Mouse (Mus musculus) forebrain, embryonic 15.5 days (tissue): ENCODE results near the gene Pawr. TPM values are rescaled to one million over a fixed set of nuclear protein-coding genes. Genes with fewer than 3 reads are reported as not detected.

ENCODE experiments used
- ATAC-seq: fragments of 200-750 bp; cut with Nextera tagmentation; replicated peaks from 2 replicates; pipeline ENCODE4 v1.8.0; 2017; ENCODE audit warnings: mild to moderate bottlenecking, moderate TSS enrichment, moderate library complexity
- H3K27ac ChIP-seq: fragments of 300-500 bp; sonication (generic); replicated peaks from 2 replicates; pipeline ENCODE4 v1.5.1; 2015; ENCODE audit warnings: mild to moderate bottlenecking, inconsistent platforms
- H3K27me3 ChIP-seq: fragments of 300-500 bp; sonication (generic); 2 replicates; pipeline ENCODE4 v1.6.1; 2015; ENCODE audit warnings: inconsistent platforms
- H3K36me3 ChIP-seq: fragments of 300-500 bp; sonication (generic); 2 replicates; pipeline ENCODE4 v1.6.1; 2015; ENCODE audit warnings: mild to moderate bottlenecking, inconsistent platforms
- H3K4me1 ChIP-seq: fragments of 300-500 bp; sonication (generic); 2 replicates; pipeline ENCODE4 v1.6.1; 2015; ENCODE audit warnings: inconsistent platforms
- H3K4me2 ChIP-seq: fragments of 300-500 bp; sonication (generic); replicated peaks from 2 replicates; pipeline ENCODE4 v1.6.1; 2015; ENCODE audit warnings: mild to moderate bottlenecking, inconsistent platforms
- H3K4me3 ChIP-seq: fragments of 300-500 bp; sonication (generic); 2 replicates; pipeline ENCODE4 v1.5.1; 2015; ENCODE audit warnings: mild to moderate bottlenecking, inconsistent platforms
- H3K9ac ChIP-seq: fragments of 300-500 bp; sonication (generic); replicated peaks from 2 replicates; pipeline ENCODE4 v1.6.1; 2015; ENCODE audit warnings: mild to moderate bottlenecking, inconsistent platforms
- H3K9me3 ChIP-seq: fragments of 300-500 bp; sonication (generic); 2 replicates; pipeline ENCODE4 v1.6.1; 2016; ENCODE audit warnings: inconsistent platforms
- WGBS: fragments of 180-500 bp; shearing (Covaris S2); methylation state at CpG from one replicate; pipeline ENCODE4 v1.1.7; 2015; ENCODE audit warnings: mixed read lengths; 5-methylcytosine and 5-hydroxymethylcytosine counted together
- polyA plus RNA-seq: library from polyadenylated mRNA; unstranded; fragments of >200 nt; fragmentation: Nextera tagmentation; extraction: Ambion mirVana; gene quantifications from 2 replicates; pipeline ENCODE4 v1.2.1, GENCODE M21; 2015

Pawr gene
- polyA plus RNA-seq, 1 experiment from 2014 or later: 2.8 TPM

GRCm38 (mm10) chr10:108404087-108404486, 72.2 kb downstream of the Pawr start:
- ATAC-seq: no peak
- Histone ChIP-seq H3K27me3 (no peaks in the 10 kb centered on the region), H3K36me3 (no peaks in the 10 kb centered on the region), H3K27ac (no peak overlapping the region), H3K9ac (no peak overlapping the region), H3K9me3 (no peaks in the 10 kb centered on the region), H3K4me2 (no peak overlapping the region), H3K4me1 (no peaks in the 10 kb centered on the region), H3K4me3 (no peak overlapping the region)
- 90% methylated on average over 9 of the region's 9 CpGs for whole genome bisulfite sequencing

GRCm38 (mm10) chr10:108405076-108405475, 73.2 kb downstream of the Pawr start:
- Histone ChIP-seq H3K4me3 (no peak overlapping the region), H3K9me3 (no peaks in the 10 kb centered on the region), H3K4me1 (no peaks in the 10 kb centered on the region), H3K27ac (no peak overlapping the region), H3K4me2 (no peak overlapping the region), H3K9ac (no peak overlapping the region), H3K27me3 (no peaks in the 10 kb centered on the region), H3K36me3 (no peaks in the 10 kb centered on the region)
- WGBS: 85% methylated on average over 8 of the region's 8 CpGs
- ATAC-seq: no peak

- Histone ChIP-seq H3K27ac (no peak overlapping the region), H3K4me2 (no peak overlapping the region), H3K9me3 (no peaks in the 10 kb centered on the region), H3K27me3 (no peaks in the 10 kb centered on the region), H3K36me3 (no peaks in the 10 kb centered on the region), H3K4me1 (no peaks in the 10 kb centered on the region), H3K9ac (no peak overlapping the region), H3K4me3 (no peak overlapping the region)
- WGBS: 90% methylated on average over 7 of the region's 7 CpGs
- no peak for ATAC-seq
These were observed 74.0 kb downstream of the Pawr start for GRCm38 (mm10) chr10:108405931-108406330.

GRCm38 (mm10) chr10:108406798-108407754, 75.2 kb downstream of the Pawr start:
- no peaks in the 10 kb centered on the region for H3K36me3 ChIP-seq
- no peak overlapping the region for H3K9ac ChIP-seq
- no peak overlapping the region for H3K4me2 ChIP-seq
- ATAC-seq: no peak
- no peaks in the 10 kb centered on the region for H3K27me3 ChIP-seq
- WGBS: 88% methylated on average over 12 of the region's 12 CpGs
- H3K4me3 ChIP-seq: no peak overlapping the region
- H3K27ac ChIP-seq: no peak overlapping the region
- no peaks in the 10 kb centered on the region for H3K9me3 ChIP-seq
- no peaks in the 10 kb centered on the region for H3K4me1 ChIP-seq

- Histone ChIP-seq H3K4me1 (no peaks in the 10 kb centered on the region), H3K4me2 (no peak overlapping the region), H3K4me3 (no peak overlapping the region), H3K27ac (no peak overlapping the region), H3K27me3 (no peaks in the 10 kb centered on the region), H3K36me3 (no peaks in the 10 kb centered on the region), H3K9me3 (no peaks in the 10 kb centered on the region), H3K9ac (no peak overlapping the region)
- WGBS: 50% methylated on average over 5 of the region's 5 CpGs
- ATAC-seq: no peak
These were observed 76.1 kb downstream of the Pawr start for GRCm38 (mm10) chr10:108408025-108408424.

- WGBS: 84% methylated on average over 6 of the region's 6 CpGs
- Histone ChIP-seq H3K36me3 (no peaks in the 10 kb centered on the region), H3K27me3 (no peaks in the 10 kb centered on the region), H3K4me2 (no peak overlapping the region), H3K4me3 (no peak overlapping the region), H3K4me1 (no peaks in the 10 kb centered on the region), H3K27ac (no peak overlapping the region), H3K9ac (no peak overlapping the region), H3K9me3 (no peaks in the 10 kb centered on the region)
- no peak for ATAC-seq
These were observed 76.5 kb downstream of the Pawr start for GRCm38 (mm10) chr10:108408437-108408836.

GRCm38 (mm10) chr10:108408986-108409385, 77.1 kb downstream of the Pawr start:
- no peak for ATAC-seq
- H3K4me3 ChIP-seq: no peak overlapping the region
- H3K9me3 ChIP-seq: no peaks in the 10 kb centered on the region
- no peaks in the 10 kb centered on the region for H3K4me1 ChIP-seq
- H3K36me3 ChIP-seq: no peaks in the 10 kb centered on the region
- no peak overlapping the region for H3K4me2 ChIP-seq
- H3K27me3 ChIP-seq: no peaks in the 10 kb centered on the region
- no peak overlapping the region for H3K27ac ChIP-seq
- H3K9ac ChIP-seq: no peak overlapping the region
- WGBS: 85% methylated on average over 6 of the region's 6 CpGs

GRCm38 (mm10) chr10:108409529-108409928, 77.6 kb downstream of the Pawr start:
- Histone ChIP-seq H3K9ac (no peak overlapping the region), H3K36me3 (no peaks in the 10 kb centered on the region), H3K9me3 (no peaks in the 10 kb centered on the region), H3K4me3 (no peak overlapping the region), H3K4me2 (no peak overlapping the region), H3K27ac (no peak overlapping the region), H3K27me3 (no peaks in the 10 kb centered on the region), H3K4me1 (no peaks in the 10 kb centered on the region)
- WGBS: 85% methylated on average over 6 of the region's 6 CpGs
- no peak for ATAC-seq

- no peaks in the 10 kb centered on the region for H3K27me3 ChIP-seq
- no peak overlapping the region for H3K9ac ChIP-seq
- no peak overlapping the region for H3K27ac ChIP-seq
- no peak overlapping the region for H3K4me2 ChIP-seq
- H3K4me1 ChIP-seq: no peaks in the 10 kb centered on the region
- no peak for ATAC-seq
- H3K9me3 ChIP-seq: no peaks in the 10 kb centered on the region
- H3K4me3 ChIP-seq: no peak overlapping the region
- no peaks in the 10 kb centered on the region for H3K36me3 ChIP-seq
- 93% methylated on average over 14 of the region's 14 CpGs for WGBS
These were observed 83.2 kb downstream of the Pawr start for GRCm38 (mm10) chr10:108414936-108415635.

GRCm38 (mm10) chr10:108417448-108417847, 85.5 kb downstream of the Pawr start:
- H3K4me1 ChIP-seq: no peaks in the 10 kb centered on the region
- no peak for ATAC-seq
- no peak overlapping the region for H3K4me3 ChIP-seq
- no peak overlapping the region for H3K4me2 ChIP-seq
- H3K9me3 ChIP-seq: no peaks in the 10 kb centered on the region
- H3K9ac ChIP-seq: no peak overlapping the region
- no peak overlapping the region for H3K27ac ChIP-seq
- 87% methylated on average over 5 of the region's 5 CpGs for WGBS
- H3K36me3 ChIP-seq: no peaks in the 10 kb centered on the region
- no peaks in the 10 kb centered on the region for H3K27me3 ChIP-seq

- Histone ChIP-seq H3K36me3 (no peaks in the 10 kb centered on the region), H3K9ac (no peak overlapping the region), H3K27me3 (no peaks in the 10 kb centered on the region), H3K4me1 (peaks cover 9% of the 10 kb centered on the region; the same call in 1 of the 2 replicates), H3K4me3 (no peak overlapping the region), H3K9me3 (no peaks in the 10 kb centered on the region), H3K4me2 (no peak overlapping the region), H3K27ac (no peak overlapping the region)
- WGBS: 91% methylated on average over 10 of the region's 10 CpGs
- no peak for ATAC-seq
These were observed 98.6 kb downstream of the Pawr start for GRCm38 (mm10) chr10:108430553-108430952.

- no peaks in the 10 kb centered on the region for H3K36me3 ChIP-seq
- no peak overlapping the region for H3K27ac ChIP-seq
- no peaks in the 10 kb centered on the region for H3K9me3 ChIP-seq
- H3K4me1 ChIP-seq: peaks cover 9% of the 10 kb centered on the region; the same call in 1 of the 2 replicates
- H3K4me3 ChIP-seq: no peak overlapping the region
- H3K9ac ChIP-seq: no peak overlapping the region
- no peak overlapping the region for H3K4me2 ChIP-seq
- no peak for ATAC-seq
- 15% methylated on average over 10 of the region's 10 CpGs for WGBS
- H3K27me3 ChIP-seq: no peaks in the 10 kb centered on the region
These were observed 100.3 kb downstream of the Pawr start for GRCm38 (mm10) chr10:108432194-108432593.
